Mouse (Mus musculus) spleen, adult 2 months (tissue): ENCODE results near the gene Cops7b. TPM values are rescaled to one million over a fixed set of nuclear protein-coding genes. Genes with fewer than 3 reads are reported as not detected.

Experiments used
- DNase-seq, 2 experiments: peaks; one replicate each; pipeline versions ENCODE4 v3.0.0 to v3.0.0-alpha.2; 2012 to 2021; ENCODE audit warnings: low spot score in 2 of 2, low read depth in 1 of 2
- H3K27ac ChIP-seq: fragments of 200-500 bp; 2 replicates; pipeline ENCODE4 v1.5.1; 2012; ENCODE audit warnings: low read length, inconsistent platforms; ENCODE audit not compliant: insufficient read depth
- H3K27me3 ChIP-seq: fragments of 200-500 bp; 2 replicates; pipeline ENCODE4 v1.6.1; 2012; ENCODE audit warnings: mild to moderate bottlenecking, moderate library complexity, low read length, inconsistent platforms; ENCODE audit not compliant: control insufficient read depth, insufficient read depth
- H3K36me3 ChIP-seq: fragments of 200-500 bp; 2 replicates; pipeline ENCODE4 v1.6.1; 2012; ENCODE audit warnings: mild to moderate bottlenecking, low read length, inconsistent platforms; ENCODE audit not compliant: control insufficient read depth, insufficient read depth
- H3K4me1 ChIP-seq: fragments of 200-500 bp; 2 replicates; pipeline ENCODE4 v1.6.1; 2011; ENCODE audit warnings: inconsistent platforms; ENCODE audit not compliant: control insufficient read depth, insufficient read depth, insufficient read length
- H3K4me3 ChIP-seq: fragments of 200-500 bp; 2 replicates; pipeline ENCODE4 v1.5.1; 2011; ENCODE audit warnings: mild to moderate bottlenecking, inconsistent platforms; ENCODE audit not compliant: insufficient read depth, insufficient read length; ENCODE audit errors: extremely low read depth
- CTCF ChIP-seq: fragments of 200-500 bp; IDR thresholded peaks from 2 replicates; pipeline ENCODE4 v1.5.1; 2011; ENCODE audit warnings: mild to moderate bottlenecking, inconsistent platforms; ENCODE audit not compliant: insufficient read depth, insufficient read length, insufficient replicate concordance; ENCODE audit errors: extremely low read depth
- POLR2A ChIP-seq: fragments of 200-500 bp; IDR thresholded peaks from 2 replicates; pipeline ENCODE4 v1.6.1; 2011; ENCODE audit warnings: low read depth, low read length, inconsistent platforms
- WGBS: fragments of 180-500 bp; shearing (Covaris S2); methylation state at CpG from one replicate; pipeline ENCODE4 v1.1.7; 2018; 5-methylcytosine and 5-hydroxymethylcytosine counted together
- polyA plus RNA-seq: library from polyadenylated mRNA; depleted of rRNA; stranded (reverse); fragments of >200 nt; gene quantifications from 2 replicates; pipeline ENCODE4 v1.2.3, GENCODE M21; 2012

Cops7b gene
- polyA plus RNA-seq, 1 experiment: 20.0 TPM

DNA sequence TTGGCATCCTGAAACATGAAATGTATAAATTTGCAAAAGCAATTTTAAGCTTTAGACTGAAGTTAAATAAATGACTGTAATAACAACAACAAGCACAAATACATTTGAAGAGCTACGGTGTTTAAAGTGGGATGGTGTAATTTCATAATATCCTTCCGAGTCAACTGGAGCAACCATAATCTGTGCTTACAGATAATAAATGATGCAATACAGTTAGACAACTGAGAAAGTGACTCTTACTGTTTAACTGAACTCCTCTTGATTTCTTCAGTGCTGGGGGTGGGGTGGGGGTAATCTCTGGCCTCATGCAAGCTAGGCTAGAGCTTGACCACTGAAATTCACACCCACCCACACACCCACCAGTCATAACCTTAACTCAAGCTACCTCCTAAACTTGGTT, 11.3 kb upstream of the Cops7b start:
- no peaks in the 10 kb centered on the region for H3K27me3 ChIP-seq
- no peak overlapping the region for H3K27ac ChIP-seq
- WGBS: 82% methylated on average over 2 of the region's 2 CpGs
- H3K36me3 ChIP-seq: no peaks in the 10 kb centered on the region
- TF ChIP-seq POLR2A: no peak
- no peak for TF ChIP-seq CTCF
- H3K4me3 ChIP-seq: no peak overlapping the region
- no peaks in the 10 kb centered on the region for H3K4me1 ChIP-seq
- DNase-seq: no peak

DNA sequence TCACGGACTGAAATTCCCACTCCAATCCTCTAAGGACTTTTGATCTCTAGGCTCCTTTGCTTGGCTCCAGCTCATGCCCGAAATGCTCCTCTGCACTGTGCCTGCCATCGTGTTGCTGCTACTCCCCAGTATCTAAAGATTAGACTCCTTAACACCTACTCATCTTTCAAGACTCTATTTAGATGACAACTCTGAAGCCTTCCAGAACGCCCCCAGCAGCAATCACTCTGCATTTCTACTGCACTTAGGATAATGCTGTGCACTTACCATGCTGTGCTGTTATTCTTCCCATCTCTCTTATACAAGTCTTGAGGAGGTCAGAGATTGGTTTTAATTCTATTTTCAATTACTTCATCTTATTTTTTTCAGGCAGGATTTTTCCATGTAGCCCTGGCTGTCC, 10.8 kb upstream of the Cops7b start:
- Histone ChIP-seq H3K27me3 (no peaks in the 10 kb centered on the region), H3K4me1 (no peaks in the 10 kb centered on the region), H3K27ac (no peak overlapping the region), H3K4me3 (no peak overlapping the region), H3K36me3 (no peaks in the 10 kb centered on the region)
- WGBS: 92% methylated on average over 4 of the region's 4 CpGs
- TF ChIP-seq CTCF (no peak), POLR2A (no peak)
- DNase-seq: no peak

DNA sequence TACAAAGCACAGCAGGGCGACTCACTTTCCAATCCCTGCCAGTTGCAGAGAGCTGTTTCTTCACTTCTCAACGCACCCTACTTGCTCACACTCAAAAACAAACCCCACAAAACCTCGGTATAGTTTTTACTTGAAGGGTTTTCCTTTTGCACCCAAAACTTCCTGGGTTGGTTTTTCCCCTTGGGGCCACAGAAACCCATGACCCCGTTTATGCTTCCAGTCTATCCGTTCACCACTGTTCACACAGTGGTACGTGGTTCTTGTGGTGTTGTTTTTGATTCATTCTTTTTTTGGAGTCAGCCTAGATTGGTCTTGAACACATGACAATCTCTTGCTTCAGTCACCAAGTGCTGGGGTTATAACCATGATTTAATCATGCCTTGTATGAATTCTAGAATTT, 2.3 kb upstream of the Cops7b start:
- H3K36me3 ChIP-seq: no peaks in the 10 kb centered on the region

DNA sequence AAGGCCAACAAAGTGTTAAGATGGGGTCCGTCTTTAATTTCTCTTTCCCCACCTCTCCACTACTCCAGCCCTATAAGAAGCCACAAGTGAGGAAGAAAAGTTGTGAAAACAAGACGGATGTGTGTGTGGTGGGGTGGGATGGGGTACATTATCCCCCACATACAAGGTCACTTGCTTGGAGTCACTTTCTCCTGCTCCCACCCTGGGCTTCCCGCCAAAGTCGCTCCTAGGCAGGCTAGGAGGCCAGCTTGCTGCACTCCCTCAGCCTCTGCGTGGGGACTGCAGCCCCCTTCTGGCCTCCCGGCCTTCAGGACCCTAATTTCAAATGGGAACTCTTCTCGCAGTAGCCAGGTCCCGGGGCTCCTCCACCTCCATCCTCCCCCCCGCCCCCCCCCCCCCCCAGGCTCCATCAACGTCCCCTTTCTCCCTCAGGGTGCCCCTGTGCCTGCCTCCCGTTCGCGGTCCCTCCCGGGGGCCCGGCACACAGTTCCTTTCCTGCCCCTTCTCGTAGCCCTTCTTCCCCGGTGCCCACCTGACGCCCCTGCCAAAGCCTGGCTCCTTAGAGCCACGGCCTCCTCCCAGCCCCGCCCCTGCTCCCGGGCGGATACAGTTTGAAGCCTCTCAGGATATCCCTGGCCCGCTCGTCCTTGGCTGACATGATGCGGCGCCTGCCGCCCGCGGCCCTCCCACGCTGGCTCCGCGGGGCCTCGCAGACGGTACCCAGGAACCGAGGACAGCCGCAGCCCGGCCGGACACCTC, 833 bp upstream of the Cops7b start:
- peak overlapping the region; percentile 57 for H3K27ac ChIP-seq

More for the DNA sequence above, 2.3 kb upstream of the Cops7b start:
- Histone ChIP-seq H3K27ac (no peak overlapping the region), H3K4me1 (peaks cover 3% of the 10 kb centered on the region), H3K27me3 (no peaks in the 10 kb centered on the region), H3K4me3 (no peak overlapping the region)
- no peak for DNase-seq
- WGBS: 42% methylated on average over 6 of the region's 6 CpGs
- TF ChIP-seq CTCF (no peak), POLR2A (no peak)

DNA sequence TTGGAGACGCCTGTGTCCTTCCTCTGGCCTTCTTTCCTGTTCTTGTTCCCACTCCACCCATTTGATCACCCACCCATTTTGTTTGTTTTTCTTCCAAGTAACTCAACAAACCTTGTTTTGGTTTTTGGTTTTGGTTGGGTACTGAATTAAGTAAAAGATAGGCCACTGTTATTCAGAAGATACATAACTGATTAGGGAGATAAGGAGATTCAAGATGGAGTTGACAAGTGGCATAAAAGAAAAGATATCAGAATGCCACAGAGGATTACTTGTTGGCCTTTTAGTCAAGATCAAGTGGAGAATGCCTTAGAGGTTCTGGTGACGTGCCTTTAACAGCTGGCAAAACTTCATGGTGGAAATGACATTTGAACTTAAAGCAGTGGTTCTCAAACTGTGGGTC, 1.0 kb downstream of the Cops7b start:
- Histone ChIP-seq H3K4me3 (no peak overlapping the region), H3K27ac (no peak overlapping the region), H3K4me1 (peaks cover 7% of the 10 kb centered on the region), H3K36me3 (no peaks in the 10 kb centered on the region), H3K27me3 (no peaks in the 10 kb centered on the region)
- WGBS: 86% methylated on average over 2 of the region's 2 CpGs
- TF ChIP-seq CTCF: no peak
- no peak for TF ChIP-seq POLR2A
- DNase-seq: no peak

More for the DNA sequence above, 833 bp upstream of the Cops7b start:
- Histone ChIP-seq H3K4me1 (peaks cover 7% of the 10 kb centered on the region), H3K27me3 (no peaks in the 10 kb centered on the region), H3K4me3 (peak overlapping the region; percentile 86), H3K36me3 (no peaks in the 10 kb centered on the region)
- TF ChIP-seq POLR2A: no peak
- TF ChIP-seq CTCF: no peak
- peak in 1 of 2 experiments; percentile 9 for DNase-seq
- WGBS: 3% methylated on average over 37 of the region's 38 CpGs

DNA sequence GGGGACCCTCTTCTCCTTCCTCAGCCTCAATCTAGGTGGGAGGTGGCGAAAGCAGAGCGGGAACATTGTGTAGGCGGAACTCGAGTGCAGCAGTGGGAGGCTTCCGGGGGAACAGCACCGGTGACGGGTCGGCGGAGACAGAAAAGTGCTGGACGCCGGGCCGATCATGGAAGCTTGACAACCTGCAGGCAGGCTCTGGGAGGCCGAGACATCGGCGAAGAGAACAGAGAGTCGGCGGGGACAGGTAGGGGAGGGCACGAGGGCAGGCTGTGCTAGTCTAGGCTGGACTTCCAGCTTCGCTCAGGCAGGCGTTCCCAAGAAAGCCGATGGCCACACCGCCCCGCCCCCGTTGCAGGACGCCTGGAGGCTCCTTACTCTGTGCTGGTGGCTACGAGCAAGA, 4.3 kb downstream of the Cops7b start:
- Histone ChIP-seq H3K27me3 (no peaks in the 10 kb centered on the region), H3K4me3 (peak overlapping the region; percentile 70), H3K4me1 (peaks cover 3% of the 10 kb centered on the region; the same call in 1 of the 2 replicates), H3K36me3 (peaks cover 2% of the 10 kb centered on the region), H3K27ac (no peak overlapping the region)
- under 1% methylated on average over 26 of the region's 26 CpGs for whole genome bisulfite sequencing
- peak; percentile 32 for TF ChIP-seq POLR2A
- TF ChIP-seq CTCF: no peak
- peak; percentile 54 to 62 for DNase-seq

DNA sequence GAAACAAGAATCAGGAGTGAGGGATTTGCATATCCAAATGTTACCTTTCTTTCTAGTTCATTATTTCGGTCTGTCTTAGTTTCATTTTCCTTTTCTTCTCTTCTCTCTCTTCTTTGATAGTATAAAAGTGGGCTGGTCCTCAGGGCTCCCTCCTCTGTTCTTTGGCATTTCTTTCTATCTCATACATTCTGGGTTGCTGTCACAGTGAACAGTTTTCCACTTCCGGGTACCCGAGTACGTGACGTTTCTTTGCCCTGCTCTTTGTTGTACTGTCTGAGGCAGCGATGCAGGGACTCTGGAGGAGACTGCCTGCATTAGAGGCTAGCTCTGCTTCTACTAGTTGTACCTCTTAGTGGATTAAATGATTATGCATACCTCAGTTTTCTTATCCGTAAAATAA, 11.8 kb downstream of the Cops7b start:
- no peak overlapping the region for H3K4me3 ChIP-seq
- H3K27me3 ChIP-seq: no peaks in the 10 kb centered on the region
- no peak overlapping the region for H3K27ac ChIP-seq
- no peak for TF ChIP-seq CTCF
- H3K4me1 ChIP-seq: no peaks in the 10 kb centered on the region
- DNase-seq: no peak
- 88% methylated on average over 7 of the region's 7 CpGs for WGBS
- H3K36me3 ChIP-seq: peaks cover 11% of the 10 kb centered on the region
